Mouse (Mus musculus) brain, embryonic 18.5 days (tissue): ENCODE results near the gene Zdhhc15.
A peak's percentile ranks its signal among the peaks of the same experiment; 100 is the strongest.
"Not testable (repeated sequence)": the region's sequence is repeated elsewhere in the genome, so short reads cannot be mapped to it uniquely, and the experiment has no call there.

Source experiments
- DNase-seq: peaks from one replicate; pipeline ENCODE4 v3.0.0-alpha.2; 2012; ENCODE audit warnings: low read depth, low spot score

Zdhhc15 gene

DNA sequence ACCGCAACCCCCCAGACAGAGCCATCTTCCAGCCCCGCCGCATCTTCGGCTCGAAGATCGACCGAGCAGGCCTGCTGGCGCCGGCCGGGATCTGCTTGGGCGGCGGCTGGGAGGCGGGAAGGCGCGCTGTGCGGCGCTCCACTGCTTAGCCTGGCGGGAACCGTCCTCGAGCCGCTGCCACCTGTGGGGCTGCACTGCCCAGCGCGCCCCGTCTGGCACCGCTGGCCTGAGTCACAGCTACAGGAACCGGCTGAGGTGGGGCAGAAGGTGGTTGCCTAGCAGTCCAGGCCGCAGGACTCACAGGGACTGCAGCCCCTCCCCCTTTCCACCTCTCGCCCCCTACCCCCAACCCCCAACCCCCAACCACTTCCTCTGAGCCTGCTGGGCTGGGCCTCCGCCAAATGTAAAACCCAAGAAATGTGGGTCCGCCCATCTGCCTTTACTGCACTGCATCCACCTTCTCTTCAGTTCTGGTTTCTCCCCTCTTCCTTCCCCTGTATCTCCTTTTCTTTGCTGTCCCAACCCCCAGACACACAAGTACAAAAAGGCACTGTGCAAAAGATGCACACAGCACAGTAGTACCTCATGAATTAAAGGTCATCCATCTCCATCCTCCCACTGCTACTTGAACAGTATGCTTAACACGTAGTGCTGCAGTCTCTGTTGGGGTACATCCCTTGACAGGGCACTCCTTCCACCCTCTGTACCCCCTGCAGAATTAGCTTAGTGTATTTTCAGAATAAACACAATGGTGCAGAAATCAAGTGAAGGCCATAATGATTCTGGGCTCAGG is at the start of gene Zdhhc15:
Zdhhc15 (minus strand) TSS at position 308 of the 793 bp plus-strand sequence.
- DNase-seq = peak; percentile 40

DNA sequence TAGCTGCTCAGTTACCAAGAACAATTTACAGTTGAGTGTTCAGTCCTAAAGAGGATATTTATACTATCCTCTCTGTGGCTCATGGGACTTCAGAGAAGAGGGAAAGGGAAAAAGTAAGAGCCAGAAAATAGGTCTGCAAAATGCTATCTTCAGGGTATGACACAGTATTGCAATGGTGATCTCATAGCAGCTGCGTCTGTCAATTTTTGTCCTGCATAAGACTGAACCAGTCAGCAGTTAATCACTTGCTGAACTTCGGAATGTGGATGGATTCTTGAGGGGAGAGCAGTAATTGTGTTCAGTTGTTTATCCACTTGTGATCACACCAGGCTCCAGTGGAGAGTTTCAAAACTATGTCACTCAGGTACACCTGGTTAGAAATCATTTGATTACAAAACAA is 37.1 kb upstream of the Zdhhc15 start:
- no peak for DNase-seq

DNA sequence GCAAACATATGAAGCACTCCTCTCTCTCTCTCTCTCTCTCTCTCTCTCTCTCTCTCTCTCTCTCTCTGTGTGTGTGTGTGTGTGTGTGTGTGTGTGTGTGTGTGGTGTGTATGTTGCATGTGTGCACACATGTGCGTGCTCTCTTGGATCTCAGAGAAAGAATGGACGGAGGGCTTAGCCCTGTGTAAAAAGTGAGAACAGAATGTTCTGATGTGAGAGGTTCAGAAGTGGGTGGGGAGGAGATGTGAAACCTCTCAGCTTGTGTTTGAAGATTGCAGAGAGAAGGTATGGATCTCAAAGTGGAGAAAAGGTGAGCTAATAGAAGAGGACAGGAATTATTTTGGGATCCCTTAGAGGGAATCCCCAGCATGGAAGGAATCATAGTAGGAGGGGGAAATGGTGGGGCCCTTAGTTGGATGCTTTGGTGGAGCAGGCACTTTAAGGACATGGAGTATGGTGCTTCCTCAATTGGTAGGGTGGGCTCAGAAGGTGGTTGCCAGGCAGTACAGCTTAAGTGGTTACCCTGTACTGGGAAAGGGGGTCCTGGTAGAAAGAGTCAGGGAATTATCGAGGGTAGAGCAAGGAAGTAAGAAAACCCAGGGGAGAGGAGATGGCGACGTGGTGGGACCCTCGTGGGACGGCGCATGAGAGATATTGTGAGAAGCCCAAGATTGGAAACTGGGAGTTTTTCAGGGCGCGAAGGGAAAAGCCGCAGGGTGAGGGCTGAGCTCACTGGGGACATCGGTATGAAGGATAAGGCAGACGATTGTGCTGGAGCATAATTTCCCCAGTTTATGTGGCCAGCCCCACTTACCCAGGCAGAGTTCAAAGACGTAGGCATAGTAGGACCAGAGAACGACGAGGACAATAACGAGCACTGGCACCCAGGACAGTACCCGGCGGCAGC is 761 bp downstream of the Zdhhc15 start:
- DNase-seq = no peak

DNA sequence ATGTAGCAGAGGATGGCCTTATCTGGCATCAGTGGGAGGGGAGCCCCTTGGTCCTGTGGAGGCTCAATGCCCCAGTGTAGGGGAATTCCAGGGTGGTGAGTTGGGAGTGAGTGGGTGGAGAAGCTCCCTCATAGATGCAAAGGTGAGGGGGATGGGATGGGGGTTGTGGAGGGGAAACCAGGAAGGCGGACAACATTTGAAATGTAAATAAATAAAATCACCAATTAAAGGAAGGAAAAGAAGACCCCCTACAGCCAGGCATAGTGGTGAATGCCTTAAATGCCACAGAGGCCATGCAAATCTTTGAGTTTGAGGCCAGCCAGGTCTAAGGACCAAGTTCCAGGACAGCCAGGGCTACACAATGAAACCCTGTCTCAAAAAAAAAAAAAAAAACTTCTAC is 13.9 kb downstream of the Zdhhc15 start:
- DNase-seq = no peak

DNA sequence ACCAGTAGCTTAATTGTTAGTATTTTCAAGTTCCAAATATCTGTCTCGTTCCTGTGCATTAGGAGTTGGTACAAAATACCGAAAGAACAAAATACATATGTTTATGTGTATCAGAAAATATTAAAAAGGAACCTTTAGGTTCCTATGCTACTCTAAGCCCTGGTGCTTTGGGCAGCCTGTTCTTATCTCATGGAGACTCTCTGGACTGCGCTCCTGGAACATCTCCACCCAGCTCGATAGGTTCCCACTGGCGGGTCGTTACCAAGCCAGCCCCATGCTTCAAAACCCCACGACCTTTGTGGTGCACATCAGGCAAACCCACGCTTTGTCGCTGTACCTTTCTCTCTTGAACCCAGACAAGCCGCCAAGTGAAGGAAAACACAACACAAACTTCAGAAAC is 58.3 kb downstream of the Zdhhc15 start:
- no peak for DNase-seq

DNA sequence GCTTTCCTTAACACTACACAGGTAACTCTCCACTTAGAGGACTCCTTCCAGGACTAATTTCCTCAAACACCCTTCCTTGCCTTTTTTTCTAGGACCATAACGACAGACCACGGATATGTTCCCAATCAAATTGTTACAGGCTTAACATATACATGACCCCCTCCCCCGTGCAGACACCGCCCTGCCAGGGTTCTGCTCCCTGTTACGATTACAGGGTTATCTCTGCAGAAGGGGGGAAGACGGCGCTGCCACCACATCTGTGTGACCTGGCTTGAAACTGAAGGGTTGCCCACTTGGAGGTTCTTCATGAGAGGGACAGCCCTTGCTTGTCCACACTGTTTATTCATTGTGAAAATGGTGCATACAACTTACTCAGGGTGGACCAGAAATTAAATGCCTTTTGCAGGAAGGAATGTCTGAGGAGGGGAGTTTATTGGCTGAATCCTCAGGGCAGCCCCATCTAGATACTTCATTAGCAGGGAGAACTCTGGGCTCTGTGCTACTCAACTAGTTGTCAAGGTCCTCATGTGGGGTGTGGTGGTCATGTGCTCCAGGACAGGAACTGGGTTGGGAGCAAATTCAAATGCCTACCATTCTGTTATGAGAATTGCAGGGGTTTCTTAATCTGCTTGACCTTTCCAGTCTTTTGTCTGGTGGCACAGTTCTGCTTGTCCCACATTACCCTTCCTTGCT is 67.0 kb downstream of the Zdhhc15 start:
- not testable (repeated sequence) for DNase-seq

DNA sequence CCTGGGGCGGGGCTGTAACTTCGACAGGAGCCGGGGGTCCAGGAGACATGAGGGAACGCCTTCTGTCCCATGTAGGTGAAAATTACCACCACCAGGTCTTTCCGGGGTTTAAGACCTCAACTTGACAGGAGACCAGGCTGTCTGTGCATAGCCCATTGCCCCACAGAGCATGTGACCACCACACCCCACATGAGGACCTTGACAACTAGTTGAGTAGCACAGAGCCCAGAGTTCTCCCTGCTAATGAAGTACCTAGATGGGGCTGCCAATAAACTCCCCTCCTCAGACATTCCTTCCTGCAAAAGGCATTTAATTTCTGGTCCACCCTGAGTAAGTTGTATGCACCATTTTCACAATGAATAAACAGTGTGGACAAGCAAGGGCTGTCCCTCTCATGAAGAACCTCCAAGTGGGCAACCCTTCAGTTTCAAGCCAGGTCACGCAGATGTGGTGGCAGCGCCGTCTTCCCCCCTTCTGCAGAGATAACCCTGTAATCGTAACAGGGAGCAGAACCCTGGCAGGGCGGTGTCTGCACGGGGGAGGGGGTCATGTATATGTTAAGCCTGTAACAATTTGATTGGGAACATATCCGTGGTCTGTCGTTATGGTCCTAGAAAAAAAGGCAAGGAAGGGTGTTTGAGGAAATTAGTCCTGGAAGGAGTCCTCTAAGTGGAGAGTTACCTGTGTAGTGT is 68.5 kb downstream of the Zdhhc15 start:
- not testable (repeated sequence) for DNase-seq

DNA sequence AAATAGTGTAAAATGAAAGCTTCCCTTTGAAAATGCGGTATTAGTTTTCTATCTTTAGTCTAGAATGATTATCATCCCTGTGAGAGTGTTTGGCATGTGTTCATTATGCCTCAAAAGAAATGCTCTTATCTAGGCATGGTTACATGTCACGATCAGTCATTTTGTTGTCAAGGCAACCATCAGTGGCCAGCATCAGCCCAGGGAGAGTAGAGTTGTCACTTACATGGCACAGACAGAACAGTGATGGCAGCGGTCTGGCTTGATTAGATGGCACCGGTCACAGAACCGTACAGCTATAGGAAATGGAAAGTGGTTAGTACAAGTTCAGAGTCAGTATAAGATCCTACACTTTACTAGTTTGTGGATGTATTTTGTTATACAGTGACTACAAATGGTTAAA is 96.9 kb downstream of the Zdhhc15 start:
- DNase-seq = no peak

DNA sequence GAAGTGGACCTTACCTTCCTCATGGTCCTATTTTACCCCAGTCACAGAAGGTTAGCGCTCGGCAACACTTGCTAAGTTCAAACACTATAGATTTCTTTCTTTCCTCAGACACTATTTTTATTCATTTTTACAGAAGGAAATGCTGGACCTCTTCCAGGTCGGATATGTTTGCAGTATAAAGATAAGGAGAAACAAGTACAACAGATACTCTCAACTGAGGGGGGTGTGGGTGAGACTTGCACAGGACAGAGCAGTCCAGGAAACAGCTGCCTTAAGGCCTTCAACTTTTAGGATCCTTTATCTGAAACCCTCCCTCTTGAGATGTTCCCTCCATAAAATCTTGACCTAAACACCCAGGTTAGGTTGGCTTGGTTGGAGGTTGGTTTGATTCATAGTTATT is 103.4 kb downstream of the Zdhhc15 start:
- no peak for DNase-seq

DNA sequence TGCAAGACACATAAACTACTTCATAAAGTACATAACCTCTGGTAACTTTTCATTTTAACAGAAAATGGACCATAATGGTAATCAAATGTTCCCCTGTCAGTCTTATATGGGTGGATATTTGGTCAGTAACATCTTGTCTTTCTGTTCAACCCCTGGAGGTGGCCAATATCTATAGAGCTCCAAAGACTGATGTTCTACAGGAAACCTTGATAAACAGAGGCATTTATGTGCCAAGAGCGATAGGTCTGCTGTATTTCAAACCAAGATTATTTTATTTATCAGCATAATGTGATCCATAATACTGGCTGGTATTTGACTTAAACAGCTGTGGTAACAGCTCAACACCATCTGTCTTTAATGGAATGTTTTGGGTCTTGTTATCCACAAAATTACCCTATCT is 125.6 kb downstream of the Zdhhc15 start:
- DNase-seq = no peak

DNA sequence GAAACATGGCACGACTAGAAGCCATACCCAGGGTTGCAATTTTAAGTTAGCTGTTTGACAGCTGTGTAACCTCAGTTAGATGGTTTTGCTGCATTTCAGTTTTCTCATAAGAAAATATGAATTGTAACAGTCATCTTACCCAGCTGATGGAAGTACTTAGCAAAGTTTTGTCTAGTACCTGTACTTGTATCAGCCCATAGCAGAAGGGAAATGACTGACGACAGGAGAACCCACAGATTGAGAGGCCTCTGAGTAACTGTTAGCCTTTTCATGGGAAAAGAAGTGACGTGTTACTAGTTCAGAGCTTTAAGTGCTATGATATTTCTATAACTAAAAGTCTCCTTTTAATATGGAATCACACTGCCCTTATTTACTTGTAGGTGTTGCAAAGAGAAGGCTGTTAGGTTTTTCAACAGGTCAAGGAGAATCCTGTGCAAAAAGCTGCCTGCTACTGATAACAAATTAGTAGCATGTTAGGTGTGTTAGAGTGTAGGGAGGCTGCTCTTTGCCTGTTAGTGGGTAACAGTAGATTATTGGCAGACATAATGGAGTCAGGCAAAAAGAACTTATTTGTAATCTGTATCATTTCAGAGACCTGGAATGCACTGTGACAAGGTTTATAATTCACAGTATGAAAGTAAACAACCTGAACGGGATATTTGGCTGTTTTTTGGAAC is 126.8 kb downstream of the Zdhhc15 start:
- DNase-seq = no peak

DNA sequence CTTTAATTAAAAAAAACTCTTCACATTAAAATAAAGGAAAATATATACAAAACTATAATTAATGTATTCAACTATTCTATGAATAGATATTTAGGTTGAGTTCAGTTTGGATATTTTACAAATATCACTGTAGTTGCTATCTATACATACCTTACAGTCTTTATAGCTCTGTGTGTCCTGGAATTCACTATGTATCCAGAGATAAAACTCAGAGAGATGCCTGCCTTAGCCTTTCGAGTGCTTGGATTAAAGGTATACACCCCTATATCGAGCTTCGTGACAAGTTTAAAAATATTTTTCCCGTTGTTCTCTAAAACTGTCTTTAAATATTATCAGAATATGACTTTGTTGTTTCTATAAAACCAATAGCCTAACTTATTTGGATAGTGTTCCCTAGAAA is 128.2 kb downstream of the Zdhhc15 start:
- DNase-seq = no peak

DNA sequence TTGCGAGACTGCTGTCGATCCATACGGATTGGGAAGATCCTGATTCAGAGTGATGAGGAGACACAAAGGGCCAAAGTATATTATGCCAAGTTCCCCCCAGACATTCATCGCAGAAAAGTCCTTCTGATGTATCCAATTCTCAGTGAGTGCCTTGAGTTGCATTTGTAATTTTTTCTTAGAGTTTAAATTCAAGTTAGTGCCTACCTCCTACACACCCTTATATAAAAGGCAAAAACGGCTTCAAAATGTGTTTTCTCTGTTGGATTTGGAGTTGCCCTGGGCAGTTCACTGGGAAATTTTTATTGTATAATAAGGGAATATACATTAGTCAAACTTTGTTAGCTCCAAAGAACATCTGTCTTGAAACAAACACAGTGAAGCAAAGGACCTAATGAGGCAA is 169.1 kb downstream of the Zdhhc15 start:
- DNase-seq = no peak

DNA sequence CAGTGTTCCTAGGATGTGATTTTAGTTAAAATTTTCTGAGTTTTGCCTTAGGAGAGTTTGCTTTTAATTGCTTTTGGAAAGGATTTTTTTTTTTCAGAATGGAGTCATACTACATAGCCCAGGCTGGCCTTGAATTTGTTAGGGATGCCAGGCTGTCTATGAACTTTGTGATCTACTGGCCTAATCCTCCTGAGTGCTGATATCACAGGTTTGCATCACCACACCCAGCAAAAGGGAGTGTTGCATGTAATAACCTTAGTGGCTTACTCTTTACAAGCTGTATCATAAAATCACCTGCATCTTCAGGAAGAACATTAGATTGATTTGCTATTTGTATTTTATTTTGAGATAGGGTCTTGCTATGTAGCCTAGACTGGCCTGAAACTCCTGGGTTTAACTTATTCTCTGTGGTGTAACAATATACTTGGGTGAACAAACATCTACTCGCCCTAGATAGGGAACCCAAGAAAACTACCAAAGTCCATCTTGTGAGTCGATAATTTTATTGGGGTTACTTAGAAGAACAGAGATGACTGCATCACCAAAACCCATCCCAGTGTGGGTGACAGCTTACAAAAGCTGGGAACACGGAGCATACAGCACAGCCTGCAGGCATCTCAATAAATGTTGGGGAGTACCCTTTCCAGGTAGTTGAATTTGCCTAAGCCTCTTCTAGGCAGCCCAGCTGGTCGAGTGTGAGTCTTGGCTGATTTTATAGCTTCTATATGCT is 181.1 kb downstream of the Zdhhc15 start:
- DNase-seq = no peak

DNA sequence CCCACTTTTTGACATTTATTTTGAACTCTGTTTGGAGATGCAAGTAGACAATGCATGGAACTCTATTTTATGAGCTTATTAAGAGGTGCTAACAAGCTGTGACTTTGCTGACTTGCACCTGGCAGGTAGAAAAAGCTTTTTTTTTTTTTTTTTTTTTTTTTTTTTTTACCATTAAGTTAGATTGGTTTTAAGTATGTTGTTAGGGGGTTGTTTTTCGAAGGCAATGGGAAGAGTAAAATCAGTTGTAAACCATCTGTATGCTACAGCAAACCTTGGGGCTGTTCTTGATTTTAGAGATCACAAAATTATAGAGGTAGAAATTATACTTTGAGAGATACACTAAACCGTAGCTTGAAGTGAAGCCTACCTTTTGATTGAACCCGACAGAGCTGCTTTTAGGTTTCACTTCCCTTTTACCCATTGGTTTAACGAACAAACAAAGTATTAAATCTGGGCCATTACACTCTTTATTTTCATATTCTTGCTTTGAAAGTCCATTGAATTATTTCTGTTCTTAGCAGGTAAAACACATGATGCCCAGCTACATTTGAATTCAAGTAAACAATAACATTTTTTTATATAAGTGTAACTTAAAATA is 181.9 kb downstream of the Zdhhc15 start:
- DNase-seq = no peak

DNA sequence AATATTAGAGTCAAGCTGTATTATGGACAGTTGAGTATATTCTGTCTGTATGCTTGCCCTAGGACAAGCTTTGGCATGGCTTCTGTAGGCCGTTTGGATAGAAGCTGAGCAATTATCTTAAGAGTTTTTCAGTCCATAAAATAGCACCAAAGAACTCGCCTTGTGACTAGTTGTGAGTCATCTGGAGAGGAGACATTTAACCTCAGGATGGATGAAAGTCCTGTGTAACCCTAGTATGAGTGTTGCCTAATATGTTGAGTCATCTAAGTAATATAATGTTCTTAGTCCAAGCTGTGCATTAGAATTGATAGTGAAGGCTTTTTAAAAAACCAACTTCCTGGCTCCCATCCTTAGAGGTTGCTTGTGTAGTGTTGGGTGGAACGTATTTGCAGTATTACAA is 182.8 kb downstream of the Zdhhc15 start:
- DNase-seq = no peak
